Mouse (Mus musculus): ENCODE results near the gene Slain1.

The Slain1 gene

GRCm38 (mm10) chr14:103649896-103650334 lies at the start of gene Slain1:
Slain1 (plus strand) TSS chr14:103650228.
- peak; percentile 96 for DNase-seq

- no peak for DNase-seq
Measured at GRCm38 (mm10) chr14:103608063-103608462, 42.0 kb upstream of the Slain1 start.

GRCm38 (mm10) chr14:103613573-103614271 lies 36.3 kb upstream of the Slain1 start:
- DNase-seq: no peak

GRCm38 (mm10) chr14:103614272-103614587 lies 35.8 kb upstream of the Slain1 start:
- no peak for DNase-seq

- no peak for DNase-seq
Measured at GRCm38 (mm10) chr14:103619756-103620155, 30.3 kb upstream of the Slain1 start.

- no peak for DNase-seq
Measured at GRCm38 (mm10) chr14:103621207-103621606, 28.8 kb upstream of the Slain1 start.

GRCm38 (mm10) chr14:103626100-103626499 lies 23.9 kb upstream of the Slain1 start:
- no peak for DNase-seq

- DNase-seq: no peak
Measured at GRCm38 (mm10) chr14:103629639-103630364, 20.2 kb upstream of the Slain1 start.

- DNase-seq: no peak
Measured at GRCm38 (mm10) chr14:103630545-103630944, 19.5 kb upstream of the Slain1 start.

- DNase-seq: no peak
Measured at GRCm38 (mm10) chr14:103643933-103644332, 6.1 kb upstream of the Slain1 start.

- DNase-seq: no peak
Measured at GRCm38 (mm10) chr14:103647981-103648380, 2.0 kb upstream of the Slain1 start.

GRCm38 (mm10) chr14:103648623-103649255 lies 1.3 kb upstream of the Slain1 start:
- DNase-seq: peak; percentile 13

GRCm38 (mm10) chr14:103649302-103649701 lies 726 bp upstream of the Slain1 start:
- DNase-seq: no peak

GRCm38 (mm10) chr14:103650413-103651101 lies 529 bp downstream of the Slain1 start:
- peak; percentile 76 for DNase-seq

- no peak for DNase-seq
Measured at GRCm38 (mm10) chr14:103651106-103651505, 1.1 kb downstream of the Slain1 start.

GRCm38 (mm10) chr14:103651562-103651961 lies 1.5 kb downstream of the Slain1 start:
- DNase-seq: no peak

- no peak for DNase-seq
Measured at GRCm38 (mm10) chr14:103652524-103652923, 2.5 kb downstream of the Slain1 start.

- no peak for DNase-seq
Measured at GRCm38 (mm10) chr14:103653800-103654199, 3.8 kb downstream of the Slain1 start.

GRCm38 (mm10) chr14:103655448-103655847 lies 5.4 kb downstream of the Slain1 start:
- DNase-seq: no peak

GRCm38 (mm10) chr14:103657876-103658275 lies 7.8 kb downstream of the Slain1 start:
- DNase-seq: no peak

- DNase-seq: no peak
Measured at GRCm38 (mm10) chr14:103663026-103663425, 13.0 kb downstream of the Slain1 start.

GRCm38 (mm10) chr14:103664391-103664790 lies 14.4 kb downstream of the Slain1 start:
- no peak for DNase-seq

- no peak for DNase-seq
Measured at GRCm38 (mm10) chr14:103666347-103666954, 16.4 kb downstream of the Slain1 start.
